Mouse (Mus musculus) hindlimb bud, embryonic 11.5 days (tissue): ENCODE data around the gene 2010315B03Rik.

Experiments used
- DNase-seq: peaks from one replicate; pipeline ENCODE4 v3.0.0-alpha.2; 2012; ENCODE audit warnings: low read depth, low spot score; ENCODE audit errors: extremely low spot score

Gene 2010315B03Rik

GRCm38 (mm10) chr9:124312171-124313142, at the start of gene 2010315B03Rik:
Gene 2010315B03Rik, minus strand, starts transcription at chr9:124312696.
- peak; percentile 41 for DNase-seq

- no peak for DNase-seq
Measured at GRCm38 (mm10) chr9:124311502-124311901, 994 bp downstream of the 2010315B03Rik start.

- DNase-seq: no peak
Measured at GRCm38 (mm10) chr9:124288329-124288728, 24.2 kb downstream of the 2010315B03Rik start.

GRCm38 (mm10) chr9:124281912-124282686, 30.4 kb downstream of the 2010315B03Rik start:
- DNase-seq: peak; percentile 78

GRCm38 (mm10) chr9:124281448-124281791, 31.1 kb downstream of the 2010315B03Rik start:
- no peak for DNase-seq

- no peak for DNase-seq
Measured at GRCm38 (mm10) chr9:124280576-124281447, 31.7 kb downstream of the 2010315B03Rik start.

GRCm38 (mm10) chr9:124279300-124279699, 33.2 kb downstream of the 2010315B03Rik start:
- DNase-seq: no peak

- DNase-seq: no peak
Measured at GRCm38 (mm10) chr9:124275064-124275463, 37.4 kb downstream of the 2010315B03Rik start.

- DNase-seq: no peak
Measured at GRCm38 (mm10) chr9:124273172-124273571, 39.3 kb downstream of the 2010315B03Rik start.

- no peak for DNase-seq
Measured at GRCm38 (mm10) chr9:124267929-124268328, 44.6 kb downstream of the 2010315B03Rik start.

- no peak for DNase-seq
Measured at GRCm38 (mm10) chr9:124267493-124267892, 45.0 kb downstream of the 2010315B03Rik start.

GRCm38 (mm10) chr9:124262987-124263717, 49.3 kb downstream of the 2010315B03Rik start:
- no peak for DNase-seq

- DNase-seq: no peak
Measured at GRCm38 (mm10) chr9:124258067-124258556, 54.4 kb downstream of the 2010315B03Rik start.

GRCm38 (mm10) chr9:124257200-124258066, 55.1 kb downstream of the 2010315B03Rik start:
- peak; percentile 93 for DNase-seq

- DNase-seq: peak; percentile 42
Measured at GRCm38 (mm10) chr9:124256271-124257199, 56.0 kb downstream of the 2010315B03Rik start.

- DNase-seq: no peak
Measured at GRCm38 (mm10) chr9:124251438-124251837, 61.1 kb downstream of the 2010315B03Rik start.
